Mouse (Mus musculus): ENCODE data around the gene Ift122.

DNA sequence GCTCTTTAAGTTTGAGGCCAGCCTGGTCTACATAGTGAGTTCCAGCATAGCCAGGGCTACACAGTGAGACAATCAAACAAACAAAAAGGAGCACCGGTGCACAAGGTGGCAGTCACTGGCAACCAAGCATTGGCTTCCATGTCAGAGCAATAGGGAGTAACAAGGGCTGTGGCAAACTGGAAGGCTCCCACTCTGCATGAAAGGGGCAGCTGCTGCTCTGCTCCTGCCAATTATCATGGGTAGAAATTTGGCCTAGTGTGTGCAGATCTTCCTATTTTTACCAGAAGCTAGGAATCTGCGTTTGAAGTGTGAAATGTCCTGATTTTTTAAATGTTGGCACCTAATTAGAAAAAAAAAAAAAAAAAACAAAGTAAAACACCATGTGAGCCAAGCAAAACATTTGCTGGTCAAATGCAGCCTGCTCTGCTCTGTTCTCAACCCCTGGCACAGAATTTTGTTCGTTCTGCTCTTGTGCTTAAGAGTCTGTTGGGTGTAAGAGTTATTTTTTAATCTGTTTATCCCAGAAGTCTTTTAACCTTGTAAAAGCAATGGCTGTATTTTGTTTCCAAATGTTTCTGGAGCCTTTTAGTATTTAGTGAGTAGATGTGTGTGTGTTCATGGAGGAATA, 2.6 kb downstream of the Ift122 start:
- TF ChIP-seq TAL1 (IDR thresholded peaks at IDR 0.05; ENCODE audit: low read length) (no peak), GATA1 (IDR thresholded peaks at IDR 0.05; ENCODE audit: low read length) (no peak)

Data from erythroblast, embryonic 14.5 days (primary cell).